ENCODE assay signal across 9 mouse cellular contexts in genomic region chr4:141138425-141139115, GRCm38 (mm10). TPM values are rescaled to one million over a fixed set of nuclear protein-coding genes. Genes with fewer than 3 reads are reported as not detected.
DNase-seq lines count a peak whose midpoint lies in the region; ATAC-seq and TF ChIP-seq lines count a peak whose summit lies in the region.
"Had no signal": no experiment of that assay in that cellular context is flagged by ENCODE, and none has a peak within 500 bp of the region (broad histone marks: within the 10 kb centered on the region; RNA-seq: fewer than 3 reads in every experiment).

No protein-coding gene starts in this region.

- peak overlapping the region; percentile 88 for H3K9ac ChIP-seq in ES-Bruce4 (ENCODE audit: low read depth, poor library complexity, severe bottlenecking)
- peak overlapping the region; percentile 90 for H3K9ac ChIP-seq in forebrain, embryonic 12.5 days
- peak overlapping the region; percentile 90 for H3K9ac ChIP-seq in kidney, embryonic 14.5 days (ENCODE audit: low read depth, low read length)

- intact Hi-C loops in left cerebral cortex, postnatal 36 days (cut with DNase I) = loop anchor here (5.0 kb wide), 1 partner anchor 61 kb away; the partner anchor contains the start of gene Necap2

- H3K4me1 ChIP-seq in ES-Bruce4 (ENCODE audit: control insufficient read depth, insufficient read depth, low read length) = peaks cover 5% of the 10 kb centered on the region
- H3K4me1 ChIP-seq in forebrain, embryonic 12.5 days = peaks cover 44% of the 10 kb centered on the region
- peaks cover 39% of the 10 kb centered on the region for H3K4me1 ChIP-seq in kidney, embryonic 14.5 days (ENCODE audit: control insufficient read depth, insufficient read depth, low read length)

- no peak for TF ChIP-seq EP300 in ES-Bruce4 (IDR thresholded peaks at IDR 0.05; ENCODE audit: insufficient read depth, low read depth, low read length)

- no peaks in the 10 kb centered on the region for H3K9me3 ChIP-seq in ES-Bruce4 (replicated peaks; ENCODE audit: control insufficient read depth, insufficient read depth, low read length, poor library complexity, severe bottlenecking)
- H3K9me3 ChIP-seq in forebrain, embryonic 12.5 days = no peaks in the 10 kb centered on the region
- no peaks in the 10 kb centered on the region for H3K9me3 ChIP-seq in kidney, embryonic 14.5 days (ENCODE audit: control insufficient read depth, low read length)

- H3K27ac ChIP-seq in ES-Bruce4 (ENCODE audit: insufficient read depth, low read length) = peak overlapping the region; percentile 63
- H3K27ac ChIP-seq in forebrain, embryonic 12.5 days = peak overlapping the region; percentile 93
- H3K27ac ChIP-seq in kidney, embryonic 14.5 days (ENCODE audit: low read depth, low read length) = peak overlapping the region; percentile 97

- peak; percentile 74 for DNase-seq in 416B (ENCODE audit: low read depth)
- no peak for DNase-seq in frontal cortex, postnatal 36 days (ENCODE audit: low spot score in 2 of 2)
- no peak for DNase-seq in left cerebral cortex, postnatal 36 days (ENCODE audit: low spot score in 2 of 2)
- DNase-seq in layer of hippocampus, postnatal 25 days (ENCODE audit: extremely low spot score in 1 of 2, low spot score in 1 of 2) = no peak

- no peaks in the 10 kb centered on the region for H3K27me3 ChIP-seq in ES-Bruce4 (ENCODE audit: control insufficient read depth, insufficient read depth, low read length, poor library complexity, severe bottlenecking)
- no peaks in the 10 kb centered on the region for H3K27me3 ChIP-seq in forebrain, embryonic 12.5 days
- H3K27me3 ChIP-seq in kidney, embryonic 14.5 days (ENCODE audit: control insufficient read depth, insufficient read depth, low read length) = no peaks in the 10 kb centered on the region

- no peak for TF ChIP-seq POLR2A in ES-Bruce4 (IDR thresholded peaks at IDR 0.05; ENCODE audit: insufficient read depth, low read length)

- no peak for TF ChIP-seq CTCF in ES-Bruce4 (IDR thresholded peaks at IDR 0.05; ENCODE audit: low read depth, low read length)

- peak overlapping the region; percentile 95 for H3K4me2 ChIP-seq in forebrain, embryonic 12.5 days
- H3K4me2 ChIP-seq in kidney, embryonic 14.5 days (replicated peaks; ENCODE audit: low read depth, low read length) = peak overlapping the region; percentile 92

- 5% methylated on average over 29 of the region's 29 CpGs for WGBS in forebrain, embryonic 12.5 days
- WGBS in kidney, embryonic 14.5 days = 2% methylated on average over 29 of the region's 29 CpGs

- peak overlapping the region; percentile 85 for H3K4me3 ChIP-seq in ES-Bruce4 (ENCODE audit: low read depth, low read length)
- peak overlapping the region; percentile 89 for H3K4me3 ChIP-seq in forebrain, embryonic 12.5 days (replicated peaks)
- peak overlapping the region; percentile 89 for H3K4me3 ChIP-seq in kidney, embryonic 14.5 days (ENCODE audit: low read length)

- no peaks in the 10 kb centered on the region for H3K36me3 ChIP-seq in ES-Bruce4 (ENCODE audit: control insufficient read depth, insufficient read depth, low read length, poor library complexity, severe bottlenecking)
- H3K36me3 ChIP-seq in forebrain, embryonic 12.5 days (replicated peaks) = no peaks in the 10 kb centered on the region
- peaks cover 3% of the 10 kb centered on the region; the same call in 1 of the 2 replicates for H3K36me3 ChIP-seq in kidney, embryonic 14.5 days (ENCODE audit: control insufficient read depth, insufficient read depth, low read length)

- ATAC-seq in forebrain, embryonic 12.5 days (ENCODE audit: low FRiP score) = peak; percentile 7; the same call in 1 of the 2 replicates
- 0 out of 2 replicates have a peak, but pooled peaks have one; percentile 3 for ATAC-seq in kidney, embryonic 14.5 days (ENCODE audit: low FRiP score, low TSS enrichment)
- ATAC-seq in megakaryocyte-erythroid progenitor cell, adult 5-6 weeks (replicated peaks; ENCODE audit: low FRiP score, low TSS enrichment, poor library complexity, severe bottlenecking) = 0 out of 2 replicates have a peak, but pooled peaks have one; percentile 4

RNA-seq across cellular contexts. Expression of gene Szrd1, which starts 1.0 kb away (rescaled TPM):
- 122 and 136 TPM in 2 replicates for polyA plus RNA-seq in ES-Bruce4 (2011; ENCODE audit: insufficient read depth, insufficient read length, low read depth, missing spikeins)
- polyA plus RNA-seq in forebrain, embryonic 12.5 days (2016; fragmentation: Nextera tagmentation; extraction: Ambion mirVana) = 32.2 and 36.4 TPM in 2 replicates
- 23.3 and 46.4 TPM in 2 replicates for polyA plus RNA-seq in kidney, embryonic 14.5 days (2014; fragmentation: Nextera tagmentation; extraction: Ambion mirVana)
- total RNA-seq in megakaryocyte-erythroid progenitor cell, adult 5-6 weeks (2014; fragmentation: Nextera tagmentation) = 29.0 and 42.6 TPM in 2 replicates
- 33.3 and 37.4 TPM in 2 replicates for total RNA-seq in megakaryocyte-erythroid progenitor cell, adult 5-6 weeks (2017)
- 10 to 100 TPM; 48.2 to 48.8 TPM for total RNA-seq in left cerebral cortex, postnatal 36 days (2021)
- total RNA-seq in layer of hippocampus, postnatal 25 days (2021) = 10 to 100 TPM; 51.7 to 58.6 TPM

RNA-seq across cellular contexts. Expression of gene Fbxo42, which starts 9.1 kb away (rescaled TPM):
- 24.6 and 31.8 TPM in 2 replicates for polyA plus RNA-seq in ES-Bruce4 (2011; ENCODE audit: insufficient read depth, insufficient read length, low read depth, missing spikeins)
- polyA plus RNA-seq in forebrain, embryonic 12.5 days (2016; fragmentation: Nextera tagmentation; extraction: Ambion mirVana) = 24.7 and 26.9 TPM in 2 replicates
- polyA plus RNA-seq in kidney, embryonic 14.5 days (2014; fragmentation: Nextera tagmentation; extraction: Ambion mirVana) = 22.0 and 26.8 TPM in 2 replicates
- total RNA-seq in megakaryocyte-erythroid progenitor cell, adult 5-6 weeks (2014; fragmentation: Nextera tagmentation) = 15.3 and 16.1 TPM in 2 replicates
- total RNA-seq in megakaryocyte-erythroid progenitor cell, adult 5-6 weeks (2017) = 6.7 and 10.2 TPM in 2 replicates
- 10 to 100 TPM; 30.5 to 31.6 TPM for total RNA-seq in left cerebral cortex, postnatal 36 days (2021)
- 10 to 100 TPM; 25.2 to 25.8 TPM for total RNA-seq in layer of hippocampus, postnatal 25 days (2021)

RNA-seq across cellular contexts. Expression of gene Spata21, which starts 50.4 kb away (rescaled TPM):
- polyA plus RNA-seq in ES-Bruce4 (2011; ENCODE audit: insufficient read depth, insufficient read length, low read depth, missing spikeins) = 0.67 TPM in 1 of 2 replicates, not detected in the other
- polyA plus RNA-seq in forebrain, embryonic 12.5 days (2016; fragmentation: Nextera tagmentation; extraction: Ambion mirVana) = 0.26 TPM in 1 of 2 replicates, not detected in the other
- polyA plus RNA-seq in kidney, embryonic 14.5 days (2014; fragmentation: Nextera tagmentation; extraction: Ambion mirVana) = 0.27 and 0.95 TPM in 2 replicates
- not detected in 2 replicates for total RNA-seq in megakaryocyte-erythroid progenitor cell, adult 5-6 weeks (2014; fragmentation: Nextera tagmentation)
- not detected in 2 replicates for total RNA-seq in megakaryocyte-erythroid progenitor cell, adult 5-6 weeks (2017)
- under 1 TPM; 0.43 to 0.79 TPM for total RNA-seq in left cerebral cortex, postnatal 36 days (2021)
- total RNA-seq in layer of hippocampus, postnatal 25 days (2021) = under 1 TPM; 0.17 to 0.21 TPM
- polyA plus RNA-seq: large intestine, adult 2 months had no signal
